Mouse (Mus musculus): ENCODE data around the gene Gnl1. TPM values are rescaled to one million over a fixed set of nuclear protein-coding genes. Genes with fewer than 3 reads are reported as not detected.
"Not testable (repeated sequence)": the region's sequence is repeated elsewhere in the genome, so short reads cannot be mapped to it uniquely, and the experiment has no call there.

Gene Gnl1
- total RNA-seq, 1 experiment from 2014 or later = 22.1 TPM

DNA sequence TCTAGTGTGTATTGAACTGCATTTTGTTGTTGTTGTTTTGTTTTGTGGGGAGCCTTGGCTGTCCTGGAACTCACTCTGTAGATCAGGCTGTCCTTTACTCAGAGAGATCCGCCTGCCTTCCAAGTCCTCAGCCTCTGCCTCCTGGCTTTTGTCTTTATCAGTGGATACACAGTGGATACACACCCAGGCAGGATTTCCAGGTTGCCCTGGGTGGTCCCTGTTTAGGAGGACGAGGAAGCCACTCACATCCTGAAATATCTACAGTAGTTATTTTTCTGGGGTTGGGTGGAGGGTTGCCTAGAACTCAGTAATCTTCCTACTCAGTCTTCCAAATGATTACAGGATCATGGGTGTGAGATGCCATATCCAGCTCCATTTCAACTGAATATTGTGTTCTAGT lies 39.3 kb downstream of the Gnl1 start:
- ATAC-seq (replicated peaks in 1 of 2; ENCODE audit: insufficient read depth in 1 of 2, low FRiP score in 2 of 2, low TSS enrichment in 1 of 2, low read depth in 1 of 2, poor library complexity in 2 of 2, severe bottlenecking in 2 of 2) = no peak

DNA sequence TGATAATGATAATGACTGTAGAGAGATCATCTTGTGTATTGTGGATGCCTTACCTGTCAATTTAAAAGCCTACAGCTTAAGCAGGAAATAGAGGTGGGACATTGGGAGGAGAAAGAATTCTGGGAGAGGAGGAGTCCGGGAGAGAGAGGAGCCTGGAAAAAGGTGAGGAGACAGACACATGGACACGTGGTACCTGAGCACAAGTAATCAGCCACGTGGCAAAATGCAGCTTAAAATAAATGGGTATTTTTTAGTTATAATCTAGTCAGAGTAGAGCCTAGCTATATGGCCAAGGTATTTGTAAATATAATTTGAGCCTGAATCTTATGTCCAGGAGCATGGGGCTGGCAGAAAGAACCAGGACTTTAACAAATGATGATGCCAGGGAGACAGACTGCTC lies 39.9 kb downstream of the Gnl1 start:
- no peak for ATAC-seq (replicated peaks in 1 of 2; ENCODE audit: insufficient read depth in 1 of 2, low FRiP score in 2 of 2, low TSS enrichment in 1 of 2, low read depth in 1 of 2, poor library complexity in 2 of 2, severe bottlenecking in 2 of 2)

DNA sequence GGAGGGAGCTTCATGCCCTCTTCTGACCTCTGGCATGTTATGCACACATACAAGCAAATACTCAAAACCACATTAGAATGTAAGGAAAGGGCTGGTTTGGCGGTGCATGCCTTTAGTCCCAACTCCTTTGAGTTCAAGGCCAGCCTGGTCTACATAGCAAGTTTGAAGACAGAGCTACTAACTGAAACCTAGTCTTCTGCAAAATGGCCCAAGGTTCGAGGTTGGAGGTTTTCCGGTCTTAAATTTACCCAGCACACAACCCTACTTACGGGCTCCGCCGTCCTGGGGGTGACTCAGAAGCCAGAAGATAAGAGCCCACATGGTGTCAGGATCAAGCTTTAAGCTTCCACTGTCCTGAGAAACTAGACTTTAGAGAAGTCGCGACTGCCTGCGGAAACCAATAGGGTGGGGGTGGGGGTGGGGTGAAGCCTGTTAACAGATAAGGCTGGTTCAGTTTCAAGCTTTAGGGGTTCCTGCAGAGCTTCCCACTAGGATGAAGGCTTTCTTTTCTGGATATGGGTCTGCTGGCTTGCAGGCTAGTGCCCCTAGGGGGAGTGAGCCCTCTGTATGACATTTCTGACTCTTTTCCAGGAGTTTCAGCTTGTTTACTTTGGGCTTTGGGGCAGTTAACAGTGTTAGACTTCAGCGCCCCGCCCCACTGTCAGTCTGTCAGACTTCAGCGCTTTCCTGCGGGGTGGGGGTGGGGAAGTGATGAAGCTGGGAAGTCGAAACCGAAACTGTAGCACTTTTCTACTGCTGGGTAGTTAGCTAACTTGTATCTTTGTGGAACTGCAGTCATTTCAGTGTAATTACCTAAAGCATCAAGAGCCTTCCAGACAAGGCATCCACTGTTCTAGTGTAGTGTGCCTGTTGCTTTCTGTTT lies 40.8 kb downstream of the Gnl1 start, which contains the start of gene H2-T24:
TSS of gene H2-T24 (minus strand) at position 370 of the 883 bp plus-strand sequence.
- ATAC-seq (replicated peaks in 1 of 2; ENCODE audit: insufficient read depth in 1 of 2, low FRiP score in 2 of 2, low TSS enrichment in 1 of 2, low read depth in 1 of 2, poor library complexity in 2 of 2, severe bottlenecking in 2 of 2) = peak; percentile 91 to 92

DNA sequence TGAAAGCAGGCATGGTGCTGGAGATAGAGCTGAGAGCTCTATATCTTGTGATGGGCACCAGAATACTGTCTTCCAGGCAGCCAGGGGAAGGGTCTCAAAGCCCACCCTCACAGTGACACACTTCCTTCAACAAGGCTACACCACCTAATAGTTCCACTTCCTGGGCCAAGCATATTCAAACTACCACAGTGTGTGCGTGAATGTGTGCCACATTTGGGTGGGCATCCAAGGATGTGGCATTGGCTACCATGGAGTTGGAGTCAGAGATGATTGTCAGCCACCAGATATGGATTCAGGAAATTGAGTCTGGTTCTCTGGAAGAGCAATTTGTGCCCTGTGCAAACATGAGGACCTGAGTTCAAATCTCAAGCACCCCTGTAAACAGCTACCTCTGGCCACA lies 41.7 kb downstream of the Gnl1 start:
- ATAC-seq (replicated peaks in 1 of 2; ENCODE audit: insufficient read depth in 1 of 2, low FRiP score in 2 of 2, low TSS enrichment in 1 of 2, low read depth in 1 of 2, poor library complexity in 2 of 2, severe bottlenecking in 2 of 2) = no peak

DNA sequence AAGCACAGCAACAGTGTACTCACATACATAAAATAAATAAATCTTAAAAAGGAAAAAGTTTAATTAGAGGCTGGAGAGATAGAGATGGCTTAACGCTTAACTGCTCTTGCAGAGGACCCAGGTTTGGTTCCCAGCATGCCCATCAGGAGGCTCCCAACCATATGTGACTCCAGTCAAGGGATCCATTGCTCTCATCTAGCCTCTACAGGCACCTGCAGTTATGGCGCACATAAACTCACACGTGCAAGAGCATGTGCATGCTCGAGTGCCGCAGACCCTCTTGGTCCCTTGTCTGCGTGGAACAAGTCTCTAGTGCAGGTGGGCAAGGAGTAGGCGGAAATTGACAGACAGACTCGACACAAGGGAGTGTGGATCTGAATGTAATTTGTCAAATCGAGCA lies 42.4 kb downstream of the Gnl1 start:
- no peak for ATAC-seq (replicated peaks in 1 of 2; ENCODE audit: insufficient read depth in 1 of 2, low FRiP score in 2 of 2, low TSS enrichment in 1 of 2, low read depth in 1 of 2, poor library complexity in 2 of 2, severe bottlenecking in 2 of 2)

DNA sequence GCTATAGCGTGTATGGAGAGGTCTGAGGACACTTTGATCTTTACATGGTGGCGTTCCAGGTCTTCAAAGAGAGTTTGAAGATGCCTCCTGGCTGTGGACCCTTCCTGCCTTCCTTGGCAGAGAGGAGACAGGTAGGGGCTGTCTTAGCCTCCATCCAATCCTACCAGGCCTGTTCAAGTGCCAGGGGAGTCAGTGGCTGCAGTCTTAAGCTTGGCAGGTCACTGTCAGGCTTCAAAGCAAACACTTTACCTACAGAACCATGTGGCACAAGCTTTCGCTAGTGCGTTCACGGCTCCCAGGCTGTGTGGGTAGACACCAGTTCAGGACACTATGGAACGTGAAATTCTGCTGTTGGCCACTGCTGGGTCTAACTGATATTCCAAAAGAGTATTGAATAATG lies 43.3 kb downstream of the Gnl1 start:
- ATAC-seq (replicated peaks in 1 of 2; ENCODE audit: insufficient read depth in 1 of 2, low FRiP score in 2 of 2, low TSS enrichment in 1 of 2, low read depth in 1 of 2, poor library complexity in 2 of 2, severe bottlenecking in 2 of 2) = no peak

DNA sequence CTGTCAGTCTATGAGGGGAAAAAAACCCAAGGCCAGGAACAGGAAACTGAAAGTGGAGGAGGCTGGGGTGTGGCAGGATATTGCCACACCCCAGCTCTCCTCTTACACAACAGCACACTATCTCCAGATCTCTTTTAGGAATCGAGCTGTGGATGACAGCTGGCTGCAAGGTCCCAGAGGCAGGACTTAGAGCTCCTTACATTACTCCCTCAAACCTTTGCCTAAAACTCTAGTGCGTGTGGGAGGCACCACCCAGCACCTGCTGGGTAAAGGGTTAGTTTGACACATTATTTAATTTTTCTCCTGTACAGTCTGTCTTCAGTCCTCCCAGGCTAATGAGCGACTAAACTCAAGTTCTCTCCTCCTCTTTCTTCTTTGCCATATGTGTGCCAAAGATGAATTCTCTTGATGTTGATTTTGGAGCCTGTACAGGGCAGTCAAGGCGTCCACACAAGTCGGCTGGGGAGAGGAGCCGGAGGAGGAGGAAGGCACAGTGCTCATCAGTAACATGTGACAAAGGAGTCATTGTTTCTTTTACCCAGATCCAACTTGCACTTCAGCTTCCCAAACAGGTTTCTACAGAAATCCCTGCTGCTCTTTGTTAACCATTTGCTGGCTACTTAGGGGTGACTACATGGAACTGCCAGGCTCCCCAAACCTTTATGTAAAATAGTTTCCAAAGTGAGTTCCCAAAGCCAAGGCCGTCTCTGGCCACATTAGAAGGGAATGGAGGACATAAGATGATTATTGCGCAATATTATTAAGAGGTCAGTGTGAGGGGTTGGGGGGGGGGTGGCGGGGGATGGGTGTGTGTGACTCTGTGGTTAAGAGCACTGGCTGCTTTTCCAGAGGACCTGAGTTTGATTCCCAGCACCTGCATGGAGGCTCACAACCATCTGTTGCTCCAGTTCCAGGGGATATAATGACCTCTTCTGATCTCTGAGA lies 44.3 kb downstream of the Gnl1 start:
- peak; percentile 20 to 37; a peak in 2 of 4 replicates for ATAC-seq (replicated peaks in 1 of 2; ENCODE audit: insufficient read depth in 1 of 2, low FRiP score in 2 of 2, low TSS enrichment in 1 of 2, low read depth in 1 of 2, poor library complexity in 2 of 2, severe bottlenecking in 2 of 2)

DNA sequence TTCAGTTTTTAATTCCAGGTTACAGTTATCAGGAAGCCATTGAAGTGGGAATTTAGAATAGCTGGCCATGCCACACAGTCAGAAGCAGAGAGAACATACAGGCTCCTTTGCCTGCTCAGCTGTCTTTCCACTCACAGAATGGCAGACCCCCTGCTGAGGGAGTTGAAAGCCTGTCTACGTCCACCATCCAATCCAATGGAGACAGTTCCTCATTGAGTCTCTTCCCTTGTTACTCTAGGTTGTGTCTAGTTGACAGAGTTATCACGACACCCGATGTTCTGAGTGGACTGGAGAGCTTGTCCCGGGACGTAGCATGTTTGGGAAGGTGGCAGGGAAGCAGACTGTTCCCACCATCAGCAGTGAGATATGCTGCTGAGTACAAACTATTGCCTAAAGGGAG lies 45.5 kb downstream of the Gnl1 start:
- ATAC-seq (replicated peaks in 1 of 2; ENCODE audit: insufficient read depth in 1 of 2, low FRiP score in 2 of 2, low TSS enrichment in 1 of 2, low read depth in 1 of 2, poor library complexity in 2 of 2, severe bottlenecking in 2 of 2) = no peak

DNA sequence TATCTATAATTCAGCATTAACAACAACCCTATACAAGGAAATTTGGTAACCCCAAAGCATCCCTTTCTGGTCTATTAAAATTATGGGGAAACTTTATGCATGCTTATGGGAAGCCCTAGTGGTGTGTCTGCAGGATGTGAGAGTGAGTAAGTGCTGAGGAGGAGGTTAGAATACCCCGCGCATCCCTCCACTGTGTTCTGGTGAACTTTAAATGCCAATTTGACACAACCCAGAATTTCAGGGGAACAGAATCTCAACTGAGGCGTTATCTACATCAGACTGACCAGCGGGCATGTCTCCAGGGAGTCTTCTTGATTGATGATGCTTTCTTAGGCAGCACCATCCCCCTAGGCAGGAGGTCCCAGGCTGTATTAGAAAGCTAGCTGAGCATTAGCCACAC lies 46.2 kb downstream of the Gnl1 start:
- no peak for ATAC-seq (replicated peaks in 1 of 2; ENCODE audit: insufficient read depth in 1 of 2, low FRiP score in 2 of 2, low TSS enrichment in 1 of 2, low read depth in 1 of 2, poor library complexity in 2 of 2, severe bottlenecking in 2 of 2)

DNA sequence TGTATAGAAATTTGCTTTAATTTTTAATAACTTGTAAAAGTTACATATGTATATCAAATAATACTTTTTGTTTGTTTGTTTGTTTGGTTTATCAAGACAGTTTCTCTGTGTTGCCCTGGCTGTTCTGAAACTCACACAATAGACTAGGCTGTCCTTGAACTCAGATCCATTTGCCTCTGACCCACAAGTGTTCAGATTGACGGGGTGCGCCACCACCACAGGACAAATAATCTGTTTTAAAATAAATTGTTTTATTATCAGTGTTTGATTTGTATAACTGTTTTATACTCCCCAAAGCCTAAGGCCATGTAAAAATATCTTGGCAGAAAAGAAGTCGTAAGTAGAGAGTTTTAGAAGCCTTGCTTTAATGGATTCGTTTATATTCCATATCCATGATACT lies 48.0 kb downstream of the Gnl1 start:
- ATAC-seq (replicated peaks in 1 of 2; ENCODE audit: insufficient read depth in 1 of 2, low FRiP score in 2 of 2, low TSS enrichment in 1 of 2, low read depth in 1 of 2, poor library complexity in 2 of 2, severe bottlenecking in 2 of 2) = no peak

DNA sequence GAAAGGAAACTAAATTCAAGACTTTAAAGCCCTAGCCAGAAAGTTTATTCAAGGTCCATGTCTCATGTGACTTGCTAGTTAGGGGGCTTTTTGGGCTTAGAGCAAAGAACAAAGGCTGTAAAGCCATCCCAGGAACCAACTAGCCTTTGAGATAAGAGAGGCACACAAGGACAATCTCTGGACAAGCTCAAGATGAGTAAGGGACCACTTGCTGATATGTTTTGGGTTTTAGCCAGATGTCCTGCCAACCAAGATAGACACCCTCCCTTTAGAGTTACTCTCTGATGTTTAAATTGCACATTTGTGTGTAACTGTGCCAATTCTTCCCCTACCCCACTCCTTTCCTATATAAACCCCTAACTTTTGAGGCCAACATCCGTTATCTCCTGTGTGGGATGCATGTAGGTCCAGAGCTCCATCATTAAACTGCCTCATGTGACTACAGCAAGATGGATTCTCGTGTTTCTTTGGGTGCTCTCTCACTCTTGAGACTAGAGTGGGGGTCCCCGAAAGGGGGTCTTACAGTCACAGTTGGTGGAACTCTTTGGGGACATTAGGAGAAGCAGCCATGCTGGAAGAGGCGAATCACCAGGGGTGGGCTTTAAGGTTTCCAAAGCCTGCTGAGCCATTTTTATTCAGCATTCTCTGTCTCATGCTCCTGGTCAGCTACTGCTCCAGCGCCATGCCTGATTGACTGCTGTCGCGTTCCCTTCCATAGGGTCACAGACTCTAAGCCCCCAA lies 49.4 kb downstream of the Gnl1 start:
- ATAC-seq (replicated peaks in 1 of 2; ENCODE audit: insufficient read depth in 1 of 2, low FRiP score in 2 of 2, low TSS enrichment in 1 of 2, low read depth in 1 of 2, poor library complexity in 2 of 2, severe bottlenecking in 2 of 2) = no peak

DNA sequence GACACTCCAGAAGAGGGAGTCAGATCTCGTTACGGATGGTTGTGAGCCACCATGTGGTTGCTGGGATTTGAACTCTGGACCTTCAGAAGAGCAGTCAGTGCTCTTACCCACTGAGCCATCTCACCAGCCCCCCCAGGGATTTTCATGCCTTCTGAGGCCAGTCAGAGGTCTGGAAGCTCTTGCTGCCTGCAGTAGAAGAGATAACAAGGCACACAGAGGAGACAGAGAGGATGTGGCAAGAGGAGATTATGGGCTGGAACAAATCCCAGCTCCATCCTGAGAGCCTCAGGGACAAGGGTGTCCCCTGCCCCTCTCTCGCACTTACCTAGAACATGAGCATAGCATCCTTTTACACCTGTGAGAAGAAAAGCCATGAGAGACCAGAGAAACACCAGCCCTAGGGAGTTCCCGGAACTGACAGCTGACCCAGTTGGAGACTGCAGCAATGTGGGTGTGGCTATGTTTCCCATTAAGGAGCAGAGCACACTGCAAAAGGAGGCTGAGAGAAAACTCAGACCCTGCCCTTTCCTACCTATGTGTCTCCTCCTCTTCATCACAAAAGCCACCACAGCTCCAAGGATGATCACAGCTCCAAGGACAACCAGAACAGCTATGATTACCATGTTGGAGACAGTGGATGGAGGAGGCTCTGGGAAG lies 50.5 kb downstream of the Gnl1 start:
- not testable (repeated sequence) for ATAC-seq (replicated peaks in 1 of 2; ENCODE audit: insufficient read depth in 1 of 2, low FRiP score in 2 of 2, low TSS enrichment in 1 of 2, low read depth in 1 of 2, poor library complexity in 2 of 2, severe bottlenecking in 2 of 2)

DNA sequence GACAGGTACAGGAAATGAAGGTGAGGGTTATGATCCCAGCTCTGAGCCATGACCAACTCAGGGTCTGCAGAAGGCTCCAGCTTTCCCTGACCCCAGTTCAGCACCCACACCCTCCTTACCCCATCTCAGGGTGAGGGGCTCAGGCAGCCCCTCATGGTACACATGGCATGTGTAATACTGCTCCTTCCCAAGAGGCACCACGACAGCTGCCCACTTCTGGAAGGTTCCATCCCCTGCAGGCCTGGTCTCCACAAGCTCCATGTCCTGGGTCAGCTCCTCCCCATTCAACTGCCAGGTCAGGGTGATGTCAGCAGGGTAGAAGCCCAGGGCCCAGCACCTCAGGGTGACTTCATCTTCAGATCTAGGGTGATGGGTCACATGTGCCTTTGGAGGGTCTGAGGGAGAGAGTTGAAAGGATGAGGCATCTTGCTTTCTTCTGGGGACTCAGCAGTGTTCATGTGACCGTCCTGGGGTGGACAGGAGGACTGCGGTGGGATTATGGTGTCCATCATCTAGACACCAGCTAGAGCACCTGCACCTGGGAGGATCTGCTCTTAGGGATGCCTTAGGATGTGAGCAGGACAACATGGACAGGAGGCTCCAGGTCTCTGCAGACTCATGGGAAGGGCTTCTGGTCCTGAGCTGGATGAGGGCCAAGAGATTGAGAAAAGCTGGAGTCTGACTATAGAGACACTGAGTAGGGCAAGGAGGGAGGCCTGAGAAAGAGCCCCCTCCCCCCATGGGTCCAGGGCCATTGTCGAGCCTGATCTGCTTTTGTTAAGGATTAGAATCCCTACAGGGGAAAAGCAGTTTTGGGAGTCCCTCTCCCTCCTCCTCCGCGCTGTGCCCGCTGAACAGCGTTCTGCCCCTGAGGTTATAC lies 51.3 kb downstream of the Gnl1 start:
- ATAC-seq (replicated peaks in 1 of 2; ENCODE audit: insufficient read depth in 1 of 2, low FRiP score in 2 of 2, low TSS enrichment in 1 of 2, low read depth in 1 of 2, poor library complexity in 2 of 2, severe bottlenecking in 2 of 2) = not testable (repeated sequence)

DNA sequence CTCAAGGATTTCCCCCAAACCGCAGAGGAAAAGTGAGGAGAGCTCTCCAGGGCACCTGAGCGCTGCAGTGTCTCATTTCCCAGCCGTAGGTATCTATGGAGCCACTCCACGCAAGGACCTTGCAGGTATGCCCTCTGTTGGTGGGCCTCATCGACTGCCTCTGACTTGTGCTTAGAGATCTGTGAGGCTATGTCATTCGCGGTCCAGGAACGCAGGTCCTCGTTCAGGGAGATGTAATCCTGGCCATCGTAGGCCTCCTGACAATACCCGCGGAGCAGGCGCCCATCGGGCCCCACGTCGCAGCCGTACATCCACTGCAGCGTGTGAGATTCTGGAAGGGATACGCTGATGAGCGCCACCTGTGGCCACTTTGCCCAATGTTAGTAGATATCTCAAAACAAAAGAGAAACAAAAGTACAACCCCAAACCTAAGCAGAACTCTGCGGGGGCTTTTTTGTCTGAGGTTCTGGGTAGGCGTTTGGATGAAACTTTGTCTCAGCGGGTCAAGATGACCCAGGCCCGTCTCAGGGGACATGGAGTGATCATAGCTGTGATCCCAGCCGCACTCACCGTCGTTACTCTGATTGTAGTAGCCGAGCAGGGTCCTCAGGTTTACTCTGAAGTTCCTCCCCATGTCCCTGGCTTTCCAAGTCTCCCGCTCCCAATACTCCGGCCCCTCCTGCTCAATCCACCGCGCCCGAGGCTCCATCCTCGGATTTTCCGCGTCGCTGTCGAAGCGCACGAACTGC lies 52.1 kb downstream of the Gnl1 start:
- ATAC-seq (replicated peaks in 1 of 2; ENCODE audit: insufficient read depth in 1 of 2, low FRiP score in 2 of 2, low TSS enrichment in 1 of 2, low read depth in 1 of 2, poor library complexity in 2 of 2, severe bottlenecking in 2 of 2) = peak; percentile 77 to 87

DNA sequence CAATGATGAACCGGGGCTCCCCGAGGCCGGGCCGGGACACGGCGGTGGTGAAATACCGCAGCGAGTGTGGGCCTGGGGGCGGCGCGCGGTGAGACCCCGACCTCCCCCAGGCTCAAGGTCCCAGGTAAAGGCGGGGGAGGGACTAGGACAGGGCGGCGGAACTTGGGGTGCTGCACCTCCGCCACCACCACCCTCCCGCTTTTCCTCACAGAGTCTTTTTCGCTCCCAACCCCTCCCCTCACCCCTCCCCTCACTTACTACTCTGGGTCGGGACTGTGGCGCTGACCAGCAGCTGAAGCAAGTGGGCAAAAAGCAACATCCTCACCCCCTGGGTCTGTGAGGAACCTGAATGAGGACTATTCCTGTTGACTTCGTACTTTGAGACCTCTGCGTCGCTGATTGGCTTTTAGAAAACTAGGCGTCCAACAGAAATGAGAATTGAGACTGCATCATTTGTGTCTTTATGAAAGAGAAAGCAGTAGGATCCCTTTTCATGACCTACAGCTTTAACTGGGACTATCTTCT lies 52.8 kb downstream of the Gnl1 start, which contains the start of gene H2-T23:
TSS of gene H2-T23 (minus strand) at position 505 of the 525 bp plus-strand sequence.
- ATAC-seq (replicated peaks in 1 of 2; ENCODE audit: insufficient read depth in 1 of 2, low FRiP score in 2 of 2, low TSS enrichment in 1 of 2, low read depth in 1 of 2, poor library complexity in 2 of 2, severe bottlenecking in 2 of 2) = peak; percentile 82 to 88
